Mouse (Mus musculus): Measurements from ENCODE around the gene Wdr20. TPM values are rescaled to one million over a fixed set of nuclear protein-coding genes. Genes with fewer than 3 reads are reported as not detected.

The Wdr20 gene
- polyA plus RNA-seq, 1 experiment, result 22.8 TPM

GRCm38 (mm10) chr12:110830293-110831024, 92.7 kb downstream of the Wdr20 start:
- TF ChIP-seq CTCF (IDR thresholded peaks at IDR 0.05; ENCODE audit: borderline replicate concordance, insufficient read depth, low read length) (no peak), POLR2A (IDR thresholded peaks at IDR 0.05; ENCODE audit: low read depth, low read length) (no peak)
- Histone ChIP-seq H3K27ac (ENCODE audit: insufficient read depth, low read length) (no peak overlapping the region), H3K4me1 (ENCODE audit: control insufficient read depth, insufficient read depth, low read length) (peaks cover 3% of the 10 kb centered on the region; the same call in 1 of the 2 replicates), H3K4me3 (ENCODE audit: insufficient read depth, low read length) (no peak overlapping the region)

DNA sequence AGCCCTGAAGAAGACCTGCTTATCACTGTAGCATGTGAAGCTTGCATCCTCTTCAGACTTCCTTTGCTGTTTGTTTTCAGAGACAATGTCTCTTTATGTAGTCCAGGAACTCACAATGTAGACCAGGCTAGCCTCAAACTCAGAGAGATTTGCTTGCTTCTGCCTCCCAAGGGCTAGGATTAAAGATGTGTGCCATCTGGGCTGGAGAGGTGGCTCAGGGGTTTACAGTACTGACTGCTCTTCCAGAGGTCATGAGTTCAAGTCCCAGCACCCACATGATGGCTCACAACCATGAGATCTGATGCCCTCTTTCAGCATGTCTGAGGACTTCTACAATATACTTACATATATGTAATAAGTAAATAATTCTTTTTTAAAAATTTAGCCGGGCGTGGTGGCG, 97.4 kb downstream of the Wdr20 start:
- H3K4me1 ChIP-seq (ENCODE audit: control insufficient read depth, insufficient read depth, low read length), result peaks cover 3% of the 10 kb centered on the region; the same call in 1 of the 2 replicates
- TF ChIP-seq CTCF (IDR thresholded peaks at IDR 0.05; ENCODE audit: borderline replicate concordance, insufficient read depth, low read length) (no peak), POLR2A (IDR thresholded peaks at IDR 0.05; ENCODE audit: low read depth, low read length) (no peak)
- no peak overlapping the region for H3K4me3 ChIP-seq (ENCODE audit: insufficient read depth, low read length)
- H3K27ac ChIP-seq (ENCODE audit: insufficient read depth, low read length), result no peak overlapping the region

DNA sequence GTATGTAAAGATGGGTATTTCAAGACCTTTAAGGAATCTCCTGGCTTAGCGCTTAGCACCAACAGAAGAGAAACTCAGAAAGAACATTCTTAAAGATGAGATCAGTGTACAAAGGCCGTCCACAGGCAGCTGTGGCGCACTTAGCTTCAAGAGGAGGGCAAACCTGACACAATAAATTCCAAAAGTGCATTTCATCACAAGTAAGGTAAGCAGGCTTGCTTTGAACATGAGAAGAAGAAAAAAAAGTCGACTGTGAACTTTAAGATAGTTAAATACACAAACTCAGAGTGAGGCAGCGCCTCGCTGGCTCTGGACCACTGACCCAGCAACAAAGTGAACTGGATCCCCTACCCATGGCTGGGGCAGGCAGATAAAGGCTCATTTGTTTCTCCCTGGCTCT, 99.0 kb downstream of the Wdr20 start:
- Histone ChIP-seq H3K4me3 (ENCODE audit: insufficient read depth, low read length) (no peak overlapping the region), H3K4me1 (ENCODE audit: control insufficient read depth, insufficient read depth, low read length) (peaks cover 3% of the 10 kb centered on the region; the same call in 1 of the 2 replicates), H3K27ac (ENCODE audit: insufficient read depth, low read length) (no peak overlapping the region)
- TF ChIP-seq CTCF (IDR thresholded peaks at IDR 0.05; ENCODE audit: borderline replicate concordance, insufficient read depth, low read length), result no peak
- no peak for TF ChIP-seq POLR2A (IDR thresholded peaks at IDR 0.05; ENCODE audit: low read depth, low read length)

GRCm38 (mm10) chr12:110837192-110837841, 99.6 kb downstream of the Wdr20 start:
- H3K27ac ChIP-seq (ENCODE audit: insufficient read depth, low read length), result no peak overlapping the region
- H3K4me3 ChIP-seq (ENCODE audit: insufficient read depth, low read length), result no peak overlapping the region
- peaks cover 3% of the 10 kb centered on the region; the same call in 1 of the 2 replicates for H3K4me1 ChIP-seq (ENCODE audit: control insufficient read depth, insufficient read depth, low read length)
- TF ChIP-seq POLR2A (IDR thresholded peaks at IDR 0.05; ENCODE audit: low read depth, low read length) (no peak), CTCF (IDR thresholded peaks at IDR 0.05; ENCODE audit: borderline replicate concordance, insufficient read depth, low read length) (no peak)

DNA sequence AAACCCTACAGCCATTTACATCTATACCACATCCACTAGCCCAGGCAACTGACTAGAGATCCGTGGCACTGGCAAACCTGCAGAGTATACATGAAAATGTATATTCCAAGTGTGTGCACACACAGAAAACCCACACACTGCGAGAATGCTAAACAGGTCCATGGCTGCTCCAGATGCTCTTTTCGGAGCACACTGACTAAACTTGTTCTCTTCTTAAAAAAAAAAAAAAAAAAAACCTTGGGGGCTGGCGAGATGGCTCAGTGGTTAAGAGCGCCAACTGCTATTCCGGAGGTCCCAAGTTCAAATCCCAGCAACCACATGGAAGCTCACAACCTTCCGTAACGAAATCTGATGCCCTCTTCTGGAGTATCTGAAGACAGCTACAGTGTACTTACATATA, 100.1 kb downstream of the Wdr20 start:
- no peak for TF ChIP-seq CTCF (IDR thresholded peaks at IDR 0.05; ENCODE audit: borderline replicate concordance, insufficient read depth, low read length)
- TF ChIP-seq POLR2A (IDR thresholded peaks at IDR 0.05; ENCODE audit: low read depth, low read length), result no peak
- no peak overlapping the region for H3K27ac ChIP-seq (ENCODE audit: insufficient read depth, low read length)
- H3K4me1 ChIP-seq (ENCODE audit: control insufficient read depth, insufficient read depth, low read length), result peaks cover 3% of the 10 kb centered on the region; the same call in 1 of the 2 replicates
- H3K4me3 ChIP-seq (ENCODE audit: insufficient read depth, low read length), result no peak overlapping the region

DNA sequence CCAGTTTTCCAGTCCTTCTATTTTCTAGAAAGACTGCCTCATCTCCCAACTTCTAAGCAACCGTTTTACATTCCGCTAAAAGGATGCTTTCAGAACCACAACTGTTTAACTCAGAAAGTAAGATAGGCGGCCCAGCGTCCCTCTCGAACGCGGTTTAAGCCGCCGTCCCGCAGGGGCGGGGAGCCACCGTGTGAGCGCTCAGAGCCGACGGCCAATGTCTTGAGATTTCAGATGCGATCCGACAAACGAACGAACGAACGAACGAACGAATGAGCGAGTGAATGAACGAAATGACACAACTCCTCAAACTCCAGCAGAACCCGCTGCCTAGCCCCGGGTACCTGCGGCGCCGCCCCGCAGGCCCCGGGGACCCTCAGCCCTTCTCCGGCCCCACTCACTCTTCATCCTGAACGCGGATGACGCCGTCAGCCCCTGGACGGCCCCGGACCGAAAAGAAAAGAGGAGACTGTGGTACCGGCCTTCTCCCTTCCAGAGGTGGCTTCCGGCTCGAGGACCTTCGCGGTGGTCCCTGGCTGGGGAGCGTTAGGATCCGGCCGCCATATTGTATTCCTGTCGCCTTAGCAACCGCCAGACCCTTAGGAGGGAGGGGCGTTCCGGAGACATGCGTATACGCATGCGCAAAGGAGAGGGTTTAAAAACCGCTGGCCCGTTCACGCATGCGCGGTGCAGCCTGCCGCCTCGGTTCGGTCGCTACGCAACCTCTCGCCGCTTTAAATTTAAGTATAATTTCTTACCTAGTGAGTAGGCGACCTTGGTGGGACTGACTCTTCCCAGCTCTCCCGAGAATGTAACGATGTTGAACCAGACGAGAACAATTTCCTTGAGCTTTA, 102.8 kb downstream of the Wdr20 start, which contains the start of gene Mok:
TSS of gene Mok (minus strand) at position 592 of the 851 bp plus-strand sequence.
- TF ChIP-seq CTCF (IDR thresholded peaks at IDR 0.05; ENCODE audit: borderline replicate concordance, insufficient read depth, low read length) (no peak), POLR2A (IDR thresholded peaks at IDR 0.05; ENCODE audit: low read depth, low read length) (peak; percentile 31; the same call in 1 of the 2 replicates)
- Histone ChIP-seq H3K27ac (ENCODE audit: insufficient read depth, low read length) (no peak within 1 kb of the TSS), H3K4me1 (ENCODE audit: control insufficient read depth, insufficient read depth, low read length) (no peaks in the 10 kb centered on the region), H3K4me3 (ENCODE audit: insufficient read depth, low read length) (peak within 1 kb of the TSS; percentile 81)

DNA sequence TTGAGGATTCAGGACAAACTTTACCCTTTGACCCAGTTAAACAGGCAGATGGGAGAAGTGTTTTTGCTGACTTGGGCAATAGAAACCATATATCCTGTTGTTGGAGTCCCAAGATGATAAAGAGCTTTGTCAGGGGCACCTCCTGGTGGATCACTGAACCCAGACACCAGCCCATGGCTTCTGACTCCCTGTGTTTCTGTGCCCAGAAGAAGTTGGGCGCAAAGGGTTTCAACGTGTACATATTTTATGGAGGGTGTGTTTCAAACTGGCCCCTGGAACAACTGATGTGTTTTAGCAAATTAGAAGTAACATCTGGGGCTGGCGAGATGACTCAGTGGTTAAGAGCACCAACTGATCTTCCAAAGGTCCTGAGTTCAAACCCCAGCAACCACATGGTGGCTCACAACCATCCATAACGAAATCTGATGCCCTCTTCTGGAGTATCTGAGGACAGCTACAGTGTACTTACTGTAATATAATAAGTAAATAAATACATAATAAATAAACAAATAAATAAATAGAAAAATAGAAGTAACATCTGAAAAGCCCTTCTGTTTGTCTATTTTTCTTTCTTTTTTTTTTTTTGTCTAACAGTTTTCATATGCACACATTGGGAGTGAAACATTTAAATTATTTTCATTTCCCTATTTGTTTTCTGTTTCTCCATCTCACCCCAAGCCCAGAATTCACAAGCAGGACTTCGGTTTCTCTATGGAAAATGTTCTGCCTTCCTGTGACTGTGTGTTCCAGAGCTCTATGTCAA, 104.2 kb downstream of the Wdr20 start:
- Histone ChIP-seq H3K4me1 (ENCODE audit: control insufficient read depth, insufficient read depth, low read length) (peaks cover 5% of the 10 kb centered on the region; the same call in 1 of the 2 replicates), H3K27ac (ENCODE audit: insufficient read depth, low read length) (no peak overlapping the region), H3K4me3 (ENCODE audit: insufficient read depth, low read length) (no peak overlapping the region)
- TF ChIP-seq POLR2A (IDR thresholded peaks at IDR 0.05; ENCODE audit: low read depth, low read length) (no peak), CTCF (IDR thresholded peaks at IDR 0.05; ENCODE audit: borderline replicate concordance, insufficient read depth, low read length) (no peak)

DNA sequence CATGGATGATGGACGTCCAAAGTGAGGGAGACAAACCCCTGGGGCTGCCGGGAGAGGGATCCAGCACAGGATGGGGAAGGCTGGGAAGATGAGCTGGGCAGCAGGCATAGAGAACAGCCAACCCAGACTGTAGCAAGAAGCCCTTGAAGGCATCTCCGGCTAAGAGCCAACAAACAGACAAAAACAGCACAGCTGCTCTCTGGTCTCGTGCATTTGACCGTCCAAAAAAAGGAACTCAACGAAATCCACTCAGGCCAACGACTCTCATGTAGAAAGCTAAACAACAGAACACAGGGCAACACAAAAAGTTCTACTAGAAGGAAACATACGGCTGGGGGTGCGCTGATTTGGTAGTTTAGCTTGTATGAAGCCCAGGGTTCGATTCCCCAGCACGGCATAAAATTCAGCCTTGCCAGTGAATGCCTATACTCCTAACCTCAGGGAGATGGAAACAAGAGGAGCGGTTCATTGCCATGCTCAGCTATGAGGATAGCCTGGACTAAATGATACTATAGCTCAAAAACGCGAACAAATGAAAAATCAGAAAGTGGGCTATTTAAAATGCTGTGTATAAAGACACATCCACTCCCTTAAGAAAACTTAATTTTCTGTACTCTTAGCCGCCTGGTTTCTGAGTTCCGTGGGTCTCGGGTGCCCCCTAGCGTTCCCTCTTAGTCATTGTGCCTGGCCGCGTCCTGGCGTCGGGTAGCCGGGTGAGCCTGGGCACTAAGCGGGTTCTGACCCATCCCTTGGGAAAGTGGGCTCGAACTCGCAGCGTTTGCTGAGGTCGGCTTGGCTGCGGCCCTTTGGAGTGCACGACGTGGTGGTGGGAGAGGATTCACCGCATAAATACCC, 105.7 kb downstream of the Wdr20 start:
- TF ChIP-seq POLR2A (IDR thresholded peaks at IDR 0.05; ENCODE audit: low read depth, low read length) (no peak), CTCF (IDR thresholded peaks at IDR 0.05; ENCODE audit: borderline replicate concordance, insufficient read depth, low read length) (peak; percentile 79; the same call in 1 of the 2 replicates)
- H3K4me1 ChIP-seq (ENCODE audit: control insufficient read depth, insufficient read depth, low read length), result peaks cover 5% of the 10 kb centered on the region; the same call in 1 of the 2 replicates
- no peak overlapping the region for H3K27ac ChIP-seq (ENCODE audit: insufficient read depth, low read length)
- peak overlapping the region; percentile 65 for H3K4me3 ChIP-seq (ENCODE audit: insufficient read depth, low read length)

Measured in embryonic fibroblast, embryonic 13.5 days (primary cell).